Mouse (Mus musculus) brain, embryonic 14.5 days (tissue): ENCODE results near the gene Rbsn.

Experiments used
- CTCF ChIP-seq: fragments of 200-500 bp; IDR thresholded peaks from 2 replicates; pipeline ENCODE4 v1.5.1; 2012; ENCODE audit warnings: inconsistent platforms, mild to moderate bottlenecking, moderate library complexity, borderline replicate concordance; ENCODE audit not compliant: insufficient read depth, insufficient read length; ENCODE audit errors: extremely low read depth
- POLR2A ChIP-seq: fragments of 200-500 bp; IDR thresholded peaks from 2 replicates; pipeline ENCODE4 v1.6.1; 2012; ENCODE audit warnings: mild to moderate bottlenecking, inconsistent platforms, borderline replicate concordance; ENCODE audit not compliant: poor library complexity, insufficient read depth, insufficient read length, severe bottlenecking; ENCODE audit errors: extremely low read depth

DNA sequence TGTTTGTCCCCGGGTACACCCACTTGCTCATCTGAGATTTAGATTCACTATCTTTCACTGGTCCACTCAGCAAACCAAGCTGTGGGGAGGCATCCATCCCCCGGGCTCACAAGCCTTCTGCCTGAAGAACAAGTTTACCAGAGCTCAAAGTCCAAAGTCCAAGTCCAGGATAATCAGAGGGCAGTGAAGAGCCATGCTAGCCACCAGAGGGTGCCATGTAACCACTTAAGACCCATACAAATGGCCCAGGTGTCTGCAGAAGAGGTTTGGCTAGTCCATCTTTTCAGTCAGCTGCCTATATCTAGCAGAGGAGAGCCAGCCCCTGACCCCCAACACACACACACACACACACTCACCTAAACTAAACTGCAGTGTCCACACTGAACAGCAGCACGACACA, 4.7 kb upstream of the Rbsn start:
- TF ChIP-seq POLR2A (no peak), CTCF (peak; percentile 66; the same call in 1 of the 2 replicates)
